Comparison of ENCODE assay signal across 24 mouse cellular contexts in genomic region chr8:13799566-13799965, GRCm38 (mm10). TPM values are rescaled to one million over a fixed set of nuclear protein-coding genes. Genes with fewer than 3 reads are reported as not detected.
"Had no signal": no experiment of that assay in that cellular context is flagged by ENCODE, and none has a peak within 500 bp of the region (broad histone marks: within the 10 kb centered on the region; RNA-seq: fewer than 3 reads in every experiment).

No protein-coding gene starts in this region.

- DNase-seq: liver, postnatal 0 days; lung, adult 2 months; lung, postnatal 14 days; lung, postnatal 36 days; right cerebral cortex, postnatal 14 days; thymus, adult 2 months; thymus, postnatal 25 days had no signal

- H3K4me1 ChIP-seq: liver, embryonic 15.5 days; midbrain, embryonic 13.5 days; midbrain, embryonic 15.5 days; neural tube, embryonic 12.5 days; stomach, embryonic 15.5 days had no signal

- H3K9ac ChIP-seq: liver, embryonic 15.5 days; liver, postnatal 0 days; lung, embryonic 15.5 days; midbrain, embryonic 13.5 days; midbrain, embryonic 15.5 days; neural tube, embryonic 12.5 days; stomach, embryonic 15.5 days had no signal

- H3K27ac ChIP-seq: liver, embryonic 15.5 days; lung, embryonic 15.5 days; macrophage; midbrain, embryonic 13.5 days; midbrain, embryonic 15.5 days; neural tube, embryonic 12.5 days; stomach, embryonic 15.5 days; stomach, postnatal 0 days had no signal

- H3K9me3 ChIP-seq: liver, embryonic 15.5 days; lung, embryonic 15.5 days; megakaryocyte, embryonic 14.5 days; midbrain, embryonic 13.5 days; midbrain, embryonic 15.5 days; neural tube, embryonic 12.5 days; stomach, embryonic 15.5 days had no signal

- H3K27me3 ChIP-seq: liver, embryonic 15.5 days; lung, embryonic 15.5 days; midbrain, embryonic 13.5 days; midbrain, embryonic 15.5 days; neural tube, embryonic 12.5 days; stomach, embryonic 15.5 days had no signal

- H3K4me3 ChIP-seq: liver, embryonic 15.5 days; lung, embryonic 15.5 days; megakaryocyte, embryonic 14.5 days; midbrain, embryonic 13.5 days; midbrain, embryonic 15.5 days; neural tube, embryonic 12.5 days; stomach, embryonic 15.5 days had no signal

RNA-seq across cellular contexts. Expression of gene AF366264, which starts 38.6 kb away (rescaled TPM):
- total RNA-seq: megakaryocyte progenitor cell, adult 5-6 weeks; midbrain, postnatal 0 days; neutrophil, adult 5-6 weeks had no signal
- polyA plus RNA-seq: liver, embryonic 15.5 days; liver, postnatal 0 days; lung, adult 2 months; lung, embryonic 15.5 days; lung, postnatal 0 days; macrophage; midbrain, embryonic 11.5 days; midbrain, embryonic 13.5 days; midbrain, embryonic 15.5 days; midbrain, postnatal 0 days; neural tube, embryonic 12.5 days; neural tube, embryonic 14.5 days; spleen, adult 2 months; stomach, embryonic 15.5 days; stomach, postnatal 0 days; thymus, adult 2 months; urinary bladder, adult 2 months had no signal
